Mouse (Mus musculus) adrenal gland (tissue): Measurements from ENCODE around the gene Hmgn2.
"Not testable (repeated sequence)": the region's sequence is repeated elsewhere in the genome, so short reads cannot be mapped to it uniquely, and the experiment has no call there.

Source experiments
- intact Hi-C: fragments of 180-260 bp; cut with DNase I; formaldehyde crosslinking; loops from one replicate; pipeline ENCODE4 v1.15.1; 2025
- long read RNA-seq, 2 experiments: library from polyadenylated mRNA; unstranded; transcript quantifications; one replicate each; pipeline ENCODE4 v2.0.0; 2020; ENCODE audit warnings: borderline replicate concordance in 1 of 2; ENCODE audit not compliant: insufficient replicate concordance in 1 of 2

Hmgn2 gene
- long read RNA-seq, experiment 1, transcript Hmgn2-210 (5 exons, 630 nt): minor isoform, 13 of 280 reads
- long read RNA-seq, experiment 1, transcript Hmgn2-203 (6 exons, 1,265 nt): major isoform, 250 of 280 reads
- long read RNA-seq, experiment 1, partial matches to known transcripts: 2 of 280 reads
- long read RNA-seq, experiment 1, other reads (novel, unspliced or antisense): 6 of 280 reads
- long read RNA-seq, experiment 2, transcript Hmgn2-210 (5 exons, 630 nt): minor isoform, 11 of 340 reads
- long read RNA-seq, experiment 2, transcript Hmgn2-205 (6 exons, 432 nt): minor isoform, 5 of 340 reads
- long read RNA-seq, experiment 2, transcript Hmgn2-203 (6 exons, 1,265 nt): major isoform, 309 of 340 reads
- long read RNA-seq, experiment 2, partial matches to known transcripts: 3 of 340 reads
- long read RNA-seq, experiment 2, other reads (novel, unspliced or antisense): 5 of 340 reads

DNA sequence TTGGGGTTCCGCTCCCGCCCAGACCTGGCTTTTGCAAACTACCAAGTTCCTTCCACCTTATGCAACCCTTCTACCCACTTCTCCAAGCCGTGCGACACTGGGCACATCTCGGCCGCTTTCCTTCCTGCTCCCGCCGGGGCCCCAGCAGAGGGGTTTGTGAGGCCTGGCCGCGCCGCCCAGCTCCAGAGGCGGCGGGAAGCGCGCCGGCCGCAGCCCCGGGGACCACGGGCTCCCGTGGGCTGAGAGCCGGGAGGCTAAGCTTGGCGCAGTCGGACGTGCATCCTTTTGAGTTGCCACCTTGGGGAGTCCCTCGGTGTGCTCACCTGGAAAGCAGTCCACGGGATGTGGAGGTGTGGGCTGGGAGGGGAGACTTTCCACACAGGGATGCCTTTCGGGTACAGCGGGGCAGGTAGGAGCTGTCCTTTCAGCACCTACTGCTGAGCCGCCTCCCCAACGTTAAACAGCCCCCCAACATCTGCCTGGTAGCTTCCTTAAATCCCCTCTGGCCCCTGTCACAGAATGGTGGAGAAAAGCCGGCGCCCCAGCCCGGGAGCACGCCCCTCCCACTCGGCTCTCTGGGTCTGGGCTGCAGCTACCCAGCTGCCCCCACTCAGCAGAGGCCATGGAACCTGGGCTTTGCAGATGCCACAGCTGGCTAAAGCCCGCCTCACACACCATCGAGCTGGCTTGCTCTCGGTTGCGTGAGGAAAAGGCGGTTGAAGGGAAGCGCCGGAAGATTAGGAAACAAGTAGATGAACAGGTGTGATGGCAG, at the start of gene Hmgn2:
Hmgn2 (minus strand) TSS at position 501 of the 772 bp plus-strand sequence.
- intact Hi-C loops: no loop called here

DNA sequence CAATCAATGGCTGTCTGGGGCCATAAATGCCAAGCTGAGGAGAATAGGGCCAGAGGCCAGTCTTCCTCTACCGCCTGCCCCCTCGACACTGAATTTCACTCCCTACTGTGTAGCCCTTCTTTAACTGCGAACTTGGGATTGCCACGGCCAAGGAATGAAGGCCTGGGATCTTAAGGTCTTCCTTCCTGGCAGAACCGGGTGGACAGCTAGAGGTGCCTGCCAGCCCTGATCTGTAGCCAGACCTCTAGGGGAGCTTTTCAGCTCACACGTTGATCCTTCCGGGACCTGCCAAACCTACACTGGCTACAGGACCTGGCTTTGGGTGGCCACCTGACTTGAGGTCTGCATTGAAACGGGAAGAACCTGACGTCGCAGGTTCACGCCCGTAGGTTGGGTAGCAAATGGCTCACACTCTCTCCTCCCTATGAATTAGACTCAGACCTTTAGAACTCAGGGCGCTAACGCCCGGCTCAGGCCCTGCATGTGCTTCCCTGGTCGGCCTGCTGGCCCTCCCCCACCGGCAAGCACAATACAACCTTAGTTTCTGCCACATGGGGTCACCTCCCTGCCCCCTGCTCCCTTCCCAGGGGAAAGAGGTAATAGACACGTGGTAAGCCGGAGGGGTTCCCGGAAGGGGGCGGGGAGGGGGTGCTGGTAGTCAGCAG, 48.9 kb upstream of the Hmgn2 start:
- intact Hi-C loops: no loop called here

DNA sequence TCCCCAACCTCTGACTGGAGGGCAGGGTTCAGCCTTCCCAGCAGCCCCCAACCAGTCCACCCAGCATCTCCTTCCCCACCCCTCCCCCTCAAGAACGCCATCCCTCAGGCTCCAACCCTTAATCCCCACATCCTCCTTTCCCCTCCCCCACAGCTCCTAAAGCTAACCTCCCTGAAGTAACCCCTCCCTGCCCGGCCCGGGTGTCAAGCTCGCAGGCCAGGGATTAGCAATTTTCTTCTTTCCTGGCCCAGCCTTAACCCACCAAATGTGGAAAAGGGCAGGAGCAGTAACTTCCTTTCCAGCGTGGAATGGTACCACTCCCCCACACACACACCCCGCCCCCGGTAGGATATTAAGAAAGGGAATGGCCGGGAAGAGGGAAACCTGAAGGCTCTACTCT, 48.3 kb upstream of the Hmgn2 start:
- intact Hi-C loops: no loop called here

DNA sequence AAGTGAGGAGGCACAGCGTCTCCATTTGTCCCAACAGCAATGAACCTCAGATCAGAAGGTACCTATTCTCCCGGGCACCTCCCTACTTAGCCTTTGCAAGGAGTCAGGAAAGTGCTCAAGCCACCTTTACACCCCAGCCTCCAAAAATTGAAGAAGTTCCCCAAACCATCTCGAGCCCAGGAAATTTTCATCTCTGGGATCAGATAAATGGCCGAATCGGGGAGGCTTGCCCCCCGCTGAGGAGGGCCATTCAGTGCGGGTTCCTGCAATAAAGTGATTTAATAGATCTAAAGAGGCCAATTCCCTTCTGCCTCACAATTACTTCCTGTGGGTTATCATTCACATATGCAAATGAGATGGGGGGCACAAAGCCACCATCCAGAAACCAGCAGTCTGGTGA, 47.8 kb upstream of the Hmgn2 start:
- intact Hi-C loops: no loop called here

DNA sequence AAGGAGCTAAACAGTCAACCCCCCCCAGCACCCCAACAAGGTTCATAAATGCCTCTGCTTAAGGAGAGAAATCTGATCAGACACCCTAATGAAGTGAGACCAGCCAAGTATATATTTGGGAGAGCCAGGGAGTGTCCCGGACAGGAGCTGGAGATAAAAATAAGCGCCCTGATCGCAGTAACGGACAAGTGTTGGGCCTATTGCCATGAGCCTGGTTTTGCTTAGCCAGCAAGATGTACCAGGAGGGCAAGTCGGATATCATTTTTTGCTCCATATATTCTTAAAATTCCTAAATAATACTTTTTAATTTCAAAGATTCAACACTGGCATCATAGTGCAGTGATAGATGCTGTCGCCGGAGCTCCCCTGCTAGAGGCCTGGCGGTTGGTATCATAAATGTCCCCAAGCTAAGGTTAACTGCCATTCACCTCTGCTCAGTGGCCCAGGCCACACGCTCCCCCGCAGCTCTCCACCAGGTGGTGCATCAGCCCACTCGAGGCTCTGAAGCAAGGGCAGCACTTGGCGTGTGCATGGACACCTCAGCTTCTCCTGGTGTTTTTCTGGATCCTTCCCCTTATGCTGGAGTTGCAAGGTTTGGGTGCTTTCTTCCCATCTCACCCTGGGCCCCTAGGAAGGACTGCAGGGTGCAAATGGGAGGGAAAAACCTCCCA, 44.5 kb upstream of the Hmgn2 start:
- intact Hi-C loops: no loop called here

DNA sequence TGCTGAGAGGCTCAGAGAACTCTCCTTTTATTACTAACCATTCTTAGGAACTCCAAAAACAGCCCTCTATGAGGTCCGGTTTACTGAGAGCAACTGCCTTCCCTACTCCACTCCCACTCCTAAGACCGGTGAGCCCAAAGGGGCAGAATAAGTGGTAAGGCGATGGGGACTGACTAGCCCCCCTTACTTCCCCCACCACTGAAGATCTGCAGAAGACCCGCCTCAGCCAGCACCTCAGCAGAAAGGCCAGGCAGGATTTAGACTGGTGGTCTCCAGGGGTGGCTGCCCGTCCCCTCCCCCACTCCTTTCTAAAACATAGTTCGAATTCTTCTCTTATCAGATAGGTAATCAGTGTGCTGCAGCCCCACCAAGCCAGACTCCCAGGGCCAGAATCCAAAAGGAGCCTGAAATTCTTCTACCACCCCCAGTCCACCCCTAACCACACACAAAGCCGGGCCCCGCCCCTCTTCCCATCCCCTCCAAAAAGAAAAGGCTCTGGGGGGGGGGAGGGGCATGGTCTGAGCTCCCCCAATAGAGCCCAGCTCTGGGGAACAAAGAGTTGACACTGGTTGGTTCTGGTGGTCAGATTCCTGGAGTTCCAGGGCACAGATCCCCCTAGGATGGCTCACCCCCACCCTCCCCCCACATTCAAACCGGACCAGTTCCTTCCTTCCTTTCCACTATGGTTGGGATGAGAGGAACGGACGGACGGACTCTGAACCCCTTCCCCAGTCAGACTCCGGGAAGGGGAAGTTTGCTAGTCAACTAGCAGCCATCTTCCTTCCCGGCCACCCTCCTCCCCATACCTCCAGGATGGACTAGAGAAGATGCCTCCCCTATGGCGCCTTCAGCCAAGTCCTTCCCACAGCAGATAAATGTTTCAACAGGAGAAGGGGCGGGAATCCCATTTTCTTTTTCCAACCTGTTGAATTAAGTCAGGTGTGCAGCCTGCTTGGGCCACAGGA, 43.3 kb upstream of the Hmgn2 start:
- intact Hi-C loops: no loop called here

DNA sequence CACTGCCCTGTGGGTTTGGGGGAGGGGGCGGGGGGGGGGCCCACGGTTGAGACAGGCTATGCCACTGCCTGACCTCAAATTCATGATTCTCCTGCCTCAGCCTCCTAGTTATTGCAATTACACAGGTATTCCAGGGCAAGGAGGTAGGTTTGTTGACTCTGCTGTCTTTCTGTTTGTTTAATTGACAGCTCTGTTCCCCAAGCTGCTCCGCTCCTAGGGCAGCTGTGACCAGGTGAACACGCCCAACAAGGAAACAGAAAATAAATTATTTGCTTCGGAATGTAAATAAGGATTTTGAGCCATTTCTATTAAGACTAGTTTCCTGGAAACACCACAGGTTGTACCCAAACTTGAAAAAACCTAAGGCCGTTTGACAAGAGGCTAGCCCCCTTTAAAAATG, 41.3 kb upstream of the Hmgn2 start:
- intact Hi-C loops: no loop called here

DNA sequence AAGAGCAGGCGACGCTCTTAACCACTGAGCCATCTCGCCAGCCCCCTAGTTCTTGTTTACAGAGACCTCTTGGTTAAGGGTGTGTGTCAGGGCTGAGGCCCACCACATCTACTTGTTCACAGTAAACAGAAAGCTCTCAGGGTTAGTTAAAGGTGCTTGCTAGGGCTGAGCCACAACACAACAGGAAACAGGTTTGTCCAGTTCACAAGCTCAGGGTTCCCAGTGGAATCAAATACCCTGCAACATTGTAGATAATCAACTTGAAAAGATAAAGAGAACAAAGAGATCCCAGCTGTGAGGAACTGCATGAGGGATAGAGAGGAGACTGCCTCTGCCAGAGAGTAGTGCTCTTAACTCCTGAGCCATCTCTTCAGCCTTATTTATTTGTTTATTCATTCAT, 38.4 kb upstream of the Hmgn2 start:
- intact Hi-C loops: no loop called here

DNA sequence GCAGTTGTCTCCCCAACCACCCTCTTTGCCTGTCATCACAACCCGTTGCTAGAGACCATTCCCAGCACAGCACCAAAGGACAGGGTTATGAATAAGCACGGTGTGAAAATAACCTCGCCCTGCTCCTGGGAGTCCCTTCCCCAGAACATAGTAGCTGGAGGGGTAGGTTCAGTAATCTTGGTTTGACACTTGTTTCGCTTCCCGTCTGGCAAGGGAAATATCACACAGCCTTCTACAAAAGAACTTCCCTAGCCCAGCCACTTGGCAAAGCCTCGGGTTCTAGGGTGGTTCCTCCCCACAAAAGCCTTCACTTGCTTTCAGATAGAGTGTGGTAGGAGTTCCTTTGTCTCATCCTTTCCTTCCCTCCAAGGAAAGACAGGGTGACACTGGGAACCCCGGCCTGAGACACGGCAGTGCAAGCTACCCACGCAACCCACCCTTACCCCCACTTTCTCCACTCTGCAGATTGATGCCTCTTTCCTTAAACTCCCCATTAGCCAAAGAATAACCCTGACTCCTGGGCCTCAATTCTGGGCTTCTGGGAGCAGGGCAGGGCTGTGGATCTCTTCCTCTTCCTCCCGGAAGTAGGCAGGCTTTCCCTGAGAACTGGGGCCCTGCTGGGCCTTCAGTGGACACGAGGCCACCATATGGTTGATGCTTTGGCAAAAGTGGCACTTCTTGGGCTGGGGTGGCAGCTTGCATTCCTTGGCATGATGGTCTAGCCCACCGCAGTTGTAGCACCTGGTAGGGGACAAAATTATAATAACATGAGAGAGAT, 37.3 kb upstream of the Hmgn2 start:
- intact Hi-C loops: no loop called here

DNA sequence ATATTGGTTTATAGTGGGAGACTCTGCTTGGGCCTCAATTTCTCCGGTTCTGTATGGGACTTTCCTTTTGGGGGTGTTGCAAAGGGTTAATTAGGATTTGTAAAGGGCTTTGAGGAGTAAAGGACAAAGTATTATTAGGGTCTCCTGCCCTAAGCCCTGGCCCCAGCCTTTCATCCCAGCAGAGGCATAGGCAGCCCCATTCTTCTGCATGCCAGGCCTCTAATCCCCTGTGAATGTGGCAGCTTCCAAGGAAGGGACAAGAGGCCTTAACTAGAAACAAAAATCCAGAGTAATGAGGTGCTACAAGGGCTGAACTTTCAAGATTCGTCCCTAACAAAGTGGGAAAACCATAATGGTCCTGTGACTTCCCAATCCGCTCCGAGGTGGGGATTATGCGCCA, 34.5 kb upstream of the Hmgn2 start:
- intact Hi-C loops: no loop called here

DNA sequence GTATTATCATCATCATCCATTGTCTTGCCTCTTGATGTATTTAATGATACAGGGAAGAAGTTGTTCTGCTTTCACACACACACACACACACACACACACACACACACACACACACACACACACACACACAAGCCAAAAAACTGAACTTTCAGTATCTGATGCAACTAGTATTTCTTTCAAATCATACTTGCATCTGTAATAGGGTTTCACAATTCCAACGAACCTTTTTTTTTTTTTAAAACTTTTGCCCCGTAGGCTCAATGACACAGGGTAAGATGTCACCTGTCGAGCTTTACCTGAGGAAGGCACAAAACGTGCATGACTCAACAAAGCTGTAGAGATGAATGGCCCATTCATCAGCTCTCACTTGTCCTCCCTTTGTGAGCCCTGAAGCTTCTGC, 33.8 kb upstream of the Hmgn2 start:
- intact Hi-C loops: no loop called here

DNA sequence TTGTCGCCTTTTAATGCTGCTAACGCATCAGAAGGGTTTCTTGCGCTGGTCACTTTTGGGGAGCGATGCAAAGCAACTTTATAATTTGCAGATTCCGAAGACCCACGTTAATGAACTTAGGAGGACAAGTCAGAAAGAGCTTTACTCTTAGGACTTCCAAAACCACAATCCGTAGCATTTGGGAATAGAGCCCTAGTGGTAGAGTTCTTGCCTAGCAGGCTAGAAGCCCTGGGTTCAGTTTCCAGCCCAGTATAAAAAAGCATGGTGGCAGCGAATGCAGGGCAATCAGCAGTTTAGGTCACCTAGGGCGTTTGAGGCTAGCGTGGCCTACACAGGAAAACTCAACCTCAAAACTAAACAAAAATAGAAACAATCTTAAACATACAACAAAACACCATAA, 33.3 kb upstream of the Hmgn2 start:
- intact Hi-C loops: no loop called here

DNA sequence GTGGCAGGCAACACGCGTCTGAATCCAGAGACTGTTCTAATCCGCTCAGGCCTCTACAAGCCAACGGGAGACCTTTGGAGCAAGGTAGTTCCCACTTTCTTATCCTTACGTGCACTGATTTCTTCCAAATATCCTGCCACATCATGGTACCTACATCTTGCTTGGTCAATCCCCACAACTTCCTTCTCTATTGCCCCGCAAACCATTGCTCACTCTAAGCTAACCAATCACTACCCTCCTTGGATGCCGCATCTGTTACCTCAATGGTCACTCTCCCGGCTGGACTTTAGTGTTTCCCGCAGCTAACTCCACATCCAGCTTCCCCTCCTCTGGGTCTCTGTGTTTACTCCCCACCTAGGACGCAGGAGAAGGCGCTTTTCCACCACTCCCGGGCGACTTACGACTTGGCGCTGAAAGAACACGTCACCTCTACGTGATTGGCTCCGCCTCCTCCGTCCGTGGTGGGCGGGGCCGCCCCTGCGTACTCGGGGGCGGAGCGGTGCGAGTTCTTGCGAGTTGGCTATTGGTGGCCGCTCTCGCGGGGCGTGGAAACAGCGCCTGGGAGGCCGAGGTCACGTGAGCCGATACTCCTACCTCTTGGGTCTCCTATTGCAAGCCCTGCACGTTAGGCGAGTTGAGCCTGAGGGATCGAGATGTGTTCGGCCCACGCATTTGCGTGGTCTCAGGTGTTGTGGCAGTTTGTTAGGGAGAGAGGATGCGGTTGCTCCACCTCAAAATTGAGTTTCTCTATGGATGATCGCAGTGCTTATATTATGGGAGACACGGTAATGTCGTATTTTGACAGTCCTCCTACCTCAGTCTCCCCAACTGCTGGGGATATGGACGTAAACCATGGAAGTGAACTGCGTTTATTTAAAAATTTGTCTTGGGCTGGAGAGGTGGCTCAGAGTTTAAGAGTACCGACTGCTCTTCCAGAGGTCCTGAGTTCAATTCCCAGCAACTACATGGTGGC, 32.3 kb upstream of the Hmgn2 start, which contains the start of gene Dhdds:
Dhdds (minus strand) TSS at position 453 of the 973 bp plus-strand sequence.
- intact Hi-C loops: no loop called here

DNA sequence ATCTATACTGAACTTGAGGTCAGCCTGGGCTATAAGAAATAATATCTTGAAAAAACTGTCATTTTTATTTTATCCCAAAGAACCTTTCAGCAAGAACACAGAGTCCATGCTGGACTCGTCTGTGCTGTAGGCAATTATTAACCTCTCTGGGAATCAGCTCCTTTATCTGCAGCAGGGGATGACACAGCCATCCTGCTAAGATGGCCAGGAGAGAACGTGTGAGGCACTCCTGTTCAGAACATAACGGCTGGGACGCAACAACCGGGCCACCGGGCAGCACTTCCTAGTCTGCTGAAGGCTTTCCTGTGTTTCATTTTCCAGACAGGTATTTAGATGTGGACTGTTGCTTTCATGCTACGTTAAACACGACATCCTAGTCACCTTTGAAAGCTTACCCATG, 26.2 kb upstream of the Hmgn2 start:
- intact Hi-C loops: no loop called here

DNA sequence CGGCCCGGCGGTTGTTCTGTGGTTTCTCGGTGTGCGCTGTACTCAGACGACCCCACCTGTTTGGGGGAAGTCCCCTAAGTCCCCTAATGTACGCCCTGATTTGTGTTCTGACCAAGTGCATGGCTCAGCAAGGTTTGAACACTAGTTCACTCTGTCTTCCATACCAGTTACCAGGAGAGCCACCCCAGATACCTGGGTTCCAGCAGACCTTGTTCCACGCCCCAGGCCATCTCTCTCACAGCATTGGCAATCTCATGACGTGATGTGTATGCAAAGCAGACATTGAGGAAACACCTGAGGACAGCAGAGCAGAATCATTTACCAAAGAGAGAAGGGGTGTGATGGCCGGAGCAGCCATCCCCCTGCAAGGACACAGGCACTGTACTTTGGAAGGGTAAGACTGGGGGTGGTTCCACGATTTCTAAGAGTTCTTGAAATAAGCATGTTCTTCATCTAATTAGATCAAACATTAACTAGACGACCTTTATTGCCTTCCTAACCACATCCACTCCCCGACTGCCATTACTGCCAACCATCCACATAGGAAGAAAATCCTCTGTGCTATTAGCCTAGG, 22.7 kb upstream of the Hmgn2 start:
- intact Hi-C loops: no loop called here

DNA sequence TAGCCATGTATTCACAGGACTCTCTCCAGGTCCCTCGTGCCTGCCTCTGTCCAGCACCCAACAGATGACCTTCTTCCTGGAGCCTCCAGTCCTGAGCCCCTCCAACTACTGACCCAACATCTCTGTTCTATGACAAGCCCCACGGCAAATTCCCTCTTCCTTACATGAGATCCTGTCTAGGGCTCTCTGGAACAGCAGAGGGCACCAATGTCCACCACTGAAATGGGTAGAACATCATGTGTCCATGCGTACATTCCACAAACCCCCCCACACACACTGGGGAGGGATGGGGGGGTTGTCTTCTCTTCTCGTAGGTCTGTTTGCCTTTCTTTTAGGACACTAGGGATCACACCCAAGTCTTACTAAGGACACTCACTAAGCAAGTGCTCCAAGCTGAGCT, 21.6 kb upstream of the Hmgn2 start:
- intact Hi-C loops: no loop called here

DNA sequence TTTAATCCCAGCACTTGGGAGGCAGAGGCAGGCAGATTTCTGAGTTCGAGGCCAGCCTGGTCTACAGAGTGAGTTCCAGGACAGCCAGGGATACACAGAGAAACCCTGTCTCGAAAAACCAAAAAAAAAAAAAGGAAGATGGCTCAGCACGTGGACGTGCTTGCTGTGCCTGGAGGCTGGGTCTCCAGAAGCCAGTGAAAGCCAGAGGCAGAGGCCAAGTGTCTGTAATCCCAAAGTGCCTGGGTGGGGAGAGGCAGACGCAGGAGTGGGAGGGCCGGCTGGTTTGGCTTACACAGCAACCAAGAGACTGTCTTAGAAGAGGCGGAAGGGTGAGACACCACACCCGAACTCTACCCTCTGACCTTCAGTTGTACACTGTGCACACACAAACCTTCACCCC, 19.8 kb upstream of the Hmgn2 start:
- intact Hi-C loops: not testable (repeated sequence)

DNA sequence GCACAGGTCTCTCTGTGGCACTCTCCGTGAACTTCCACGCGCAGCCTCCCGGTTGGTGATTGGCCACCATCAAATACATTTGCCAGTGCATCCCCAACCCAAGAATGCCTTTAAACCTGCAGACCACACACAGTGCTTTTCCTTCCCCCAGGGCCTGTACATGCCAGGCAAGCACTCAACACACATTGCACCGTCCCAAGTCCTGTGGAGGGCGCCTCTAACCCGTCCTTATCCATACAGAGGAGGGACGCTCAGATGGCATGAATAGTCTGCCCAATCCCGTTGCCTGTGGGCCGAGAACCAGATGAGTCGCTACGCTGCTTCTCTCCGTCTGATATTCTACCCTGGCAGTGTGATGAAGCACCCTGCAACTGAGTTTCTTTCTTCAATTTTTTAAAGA, 14.5 kb upstream of the Hmgn2 start:
- intact Hi-C loops: no loop called here
